Mouse (Mus musculus): ENCODE results near the gene Thoc3. TPM values are rescaled to one million over a fixed set of nuclear protein-coding genes. Genes with fewer than 3 reads are reported as not detected.

Gene Thoc3
- polyA plus RNA-seq, 1 experiment from 2014 or later: 101 TPM

DNA sequence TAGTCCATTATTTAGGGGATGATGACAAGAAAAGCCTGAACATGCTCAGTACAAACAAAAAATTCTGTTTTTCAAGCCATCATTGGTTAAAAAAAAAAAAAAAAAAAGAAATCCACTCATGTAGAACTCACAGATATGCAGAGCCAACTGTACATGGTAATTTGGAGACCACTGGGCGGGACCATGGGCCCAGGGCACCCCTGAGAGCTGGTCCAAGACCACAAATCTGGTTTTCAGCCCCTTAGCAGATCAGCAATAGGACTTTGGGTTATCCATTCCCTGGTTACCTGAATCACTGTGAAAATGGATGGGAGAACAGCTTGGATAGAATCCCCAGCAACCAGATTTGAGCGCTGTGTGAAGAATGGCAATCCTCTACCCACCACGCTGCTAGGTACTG, 57.0 kb downstream of the Thoc3 start:
- H3K4me2 ChIP-seq (replicated peaks): no peak overlapping the region

More for the DNA sequence above, 57.0 kb downstream of the Thoc3 start:
- no peaks in the 10 kb centered on the region for H3K36me3 ChIP-seq
- H3K4me3 ChIP-seq (replicated peaks): no peak overlapping the region
- no peaks in the 10 kb centered on the region for H3K27me3 ChIP-seq (replicated peaks)
- no peak for ATAC-seq
- 0 out of 2 replicates have a peak, but pooled peaks cover 5% of the 10 kb centered on the region for H3K4me1 ChIP-seq (replicated peaks)
- H3K27ac ChIP-seq: no peak overlapping the region
- WGBS: 83% methylated on average over 3 of the region's 3 CpGs
- H3K9ac ChIP-seq: no peak overlapping the region
- no peaks in the 10 kb centered on the region for H3K9me3 ChIP-seq

Other genes starting within 250 kb of the Thoc3 start
- 3.2 and 3.4 TPM in 2 replicates for gene Cplx2, start 97.5 kb downstream of the Thoc3 start, polyA plus RNA-seq (2015; fragmentation: Nextera tagmentation; extraction: Ambion mirVana)
- gene Simc1, start 34.9 kb upstream of the Thoc3 start, polyA plus RNA-seq (2015; fragmentation: Nextera tagmentation; extraction: Ambion mirVana): 6.3 and 6.9 TPM in 2 replicates
- gene 4833439L19Rik, start 96.6 kb upstream of the Thoc3 start, polyA plus RNA-seq (2015; fragmentation: Nextera tagmentation; extraction: Ambion mirVana): 107 and 110 TPM in 2 replicates
- gene Arl10, start 106.2 kb upstream of the Thoc3 start, polyA plus RNA-seq (2015; fragmentation: Nextera tagmentation; extraction: Ambion mirVana): 21.7 and 25.2 TPM in 2 replicates
- 86.1 and 93.9 TPM in 2 replicates for gene Nop16, start 121.2 kb upstream of the Thoc3 start, polyA plus RNA-seq (2015; fragmentation: Nextera tagmentation; extraction: Ambion mirVana)
- gene Higd2a, start 121.4 kb upstream of the Thoc3 start, polyA plus RNA-seq (2015; fragmentation: Nextera tagmentation; extraction: Ambion mirVana): 233 and 239 TPM in 2 replicates
- 76.9 and 78.6 TPM in 2 replicates for gene Cltb, start 142.5 kb upstream of the Thoc3 start, polyA plus RNA-seq (2015; fragmentation: Nextera tagmentation; extraction: Ambion mirVana)
- 67.5 and 68.5 TPM in 2 replicates for gene Faf2, start 152.9 kb upstream of the Thoc3 start, polyA plus RNA-seq (2015; fragmentation: Nextera tagmentation; extraction: Ambion mirVana)
- gene Rnf44, start 225.1 kb upstream of the Thoc3 start, polyA plus RNA-seq (2015; fragmentation: Nextera tagmentation; extraction: Ambion mirVana): 77.9 and 78.3 TPM in 2 replicates
- 32.2 and 37.2 TPM in 2 replicates for gene Cdhr2, start 232.6 kb upstream of the Thoc3 start, polyA plus RNA-seq (2015; fragmentation: Nextera tagmentation; extraction: Ambion mirVana)